ENCODE assay signal across 12 mouse cellular contexts in genomic region chr17:44792218-44792917, GRCm38 (mm10). TPM values are rescaled to one million over a fixed set of nuclear protein-coding genes. Genes with fewer than 3 reads are reported as not detected.
DNase-seq lines count a peak whose midpoint lies in the region; ATAC-seq and TF ChIP-seq lines count a peak whose summit lies in the region.
"Had no signal": no experiment of that assay in that cellular context is flagged by ENCODE, and none has a peak within 500 bp of the region (broad histone marks: within the 10 kb centered on the region; RNA-seq: fewer than 3 reads in every experiment).

No protein-coding gene starts in this region.

- H3K27ac ChIP-seq in liver, postnatal 0 days (ENCODE audit: low read depth), result no peak overlapping the region
- H3K27ac ChIP-seq in liver, embryonic 12.5 days, result no peak overlapping the region
- H3K27ac ChIP-seq: heart, embryonic 15.5 days had no signal

- TF ChIP-seq CTCF in liver, postnatal 0 days (IDR thresholded peaks at IDR 0.05; ENCODE audit: low read depth), result no peak

- H3K4me3 ChIP-seq in liver, postnatal 0 days (ENCODE audit: low read depth, low read length), result no peak overlapping the region
- no peak overlapping the region for H3K4me3 ChIP-seq in liver, embryonic 12.5 days
- H3K4me3 ChIP-seq: heart, embryonic 15.5 days had no signal

- 60% methylated on average over 12 of the region's 12 CpGs for WGBS in liver, postnatal 0 days (ENCODE audit: insufficient replicate concordance)
- 63% methylated on average over 12 of the region's 12 CpGs for WGBS in liver, embryonic 12.5 days (ENCODE audit: insufficient replicate concordance)

- no peaks in the 10 kb centered on the region for H3K36me3 ChIP-seq in liver, postnatal 0 days (replicated peaks; ENCODE audit: insufficient read depth, low read length)
- H3K36me3 ChIP-seq in liver, embryonic 12.5 days, result peaks cover 10% of the 10 kb centered on the region
- H3K36me3 ChIP-seq: heart, embryonic 15.5 days had no signal

- no peak for DNase-seq in frontal cortex, postnatal 25 days (ENCODE audit: low spot score in 2 of 2)
- no peak for DNase-seq in liver, postnatal 0 days
- DNase-seq in left cerebral cortex, adult 18-20 months (ENCODE audit: low spot score in 2 of 2), result peak; percentile 40 to 57
- peak; percentile 47 to 56 for DNase-seq in right cerebral cortex, postnatal 36 days (ENCODE audit: low spot score in 2 of 2)
- DNase-seq in lung, postnatal 25 days (ENCODE audit: low spot score), result no peak
- DNase-seq in neural tube, embryonic 10.5 days (ENCODE audit: extremely low spot score, low spot score), result no peak
- DNase-seq: cerebellum, postnatal 25 days had no signal

- no peaks in the 10 kb centered on the region for H3K4me1 ChIP-seq in liver, postnatal 0 days (ENCODE audit: insufficient read depth)
- H3K4me1 ChIP-seq in liver, embryonic 12.5 days, result no peaks in the 10 kb centered on the region
- H3K4me1 ChIP-seq: heart, embryonic 15.5 days had no signal

- H3K9me3 ChIP-seq in liver, postnatal 0 days (ENCODE audit: low read length), result no peaks in the 10 kb centered on the region
- no peaks in the 10 kb centered on the region for H3K9me3 ChIP-seq in liver, embryonic 12.5 days (replicated peaks)
- H3K9me3 ChIP-seq: heart, embryonic 15.5 days had no signal

- no peak for TF ChIP-seq EP300 in liver, postnatal 0 days (IDR thresholded peaks at IDR 0.05; ENCODE audit: low read depth)

- no peak overlapping the region for H3K9ac ChIP-seq in liver, postnatal 0 days (replicated peaks)
- no peak overlapping the region for H3K9ac ChIP-seq in liver, embryonic 12.5 days
- H3K9ac ChIP-seq: heart, embryonic 15.5 days had no signal

- peak overlapping the region; percentile 27; the same call in 1 of the 2 replicates for H3K4me2 ChIP-seq in liver, postnatal 0 days (ENCODE audit: low read depth, low read length)
- no peak overlapping the region for H3K4me2 ChIP-seq in liver, embryonic 12.5 days
- H3K4me2 ChIP-seq: heart, embryonic 15.5 days had no signal

- H3K27me3 ChIP-seq in liver, postnatal 0 days (ENCODE audit: insufficient read depth, low read length), result no peaks in the 10 kb centered on the region
- no peaks in the 10 kb centered on the region for H3K27me3 ChIP-seq in liver, embryonic 12.5 days (replicated peaks)
- H3K27me3 ChIP-seq: heart, embryonic 15.5 days; Patski had no signal

- ATAC-seq in frontal cortex, adult (ENCODE audit: low TSS enrichment), result peak; percentile 89
- ATAC-seq in liver, postnatal 0 days, result no peak
- ATAC-seq in liver, embryonic 12.5 days, result no peak
- ATAC-seq: inflammation-experienced regulatory T-cells, adult 6 months; Patski had no signal

RNA-seq across cellular contexts. Expression of gene Supt3, which starts 15.4 kb away (rescaled TPM):
- polyA plus RNA-seq in liver, postnatal 0 days (2015; fragmentation: Nextera tagmentation; extraction: Ambion mirVana), result 5.0 and 5.1 TPM in 2 replicates
- polyA plus RNA-seq in liver, embryonic 12.5 days (2016; fragmentation: Nextera tagmentation; extraction: Ambion mirVana), result 10.9 and 11.1 TPM in 2 replicates
- total RNA-seq in left cerebral cortex, adult 18-20 months (2021), result 10 to 100 TPM; 15.4 to 16.1 TPM

RNA-seq across cellular contexts. Expression of gene Runx2, which starts 22.2 kb away (rescaled TPM):
- 0.34 and 0.49 TPM in 2 replicates for polyA plus RNA-seq in liver, postnatal 0 days (2015; fragmentation: Nextera tagmentation; extraction: Ambion mirVana)
- polyA plus RNA-seq in liver, embryonic 12.5 days (2016; fragmentation: Nextera tagmentation; extraction: Ambion mirVana), result 0.63 and 0.74 TPM in 2 replicates
- total RNA-seq in left cerebral cortex, adult 18-20 months (2021), result 10 to 100 TPM in 1 of 2 experiments, 1 to 10 TPM in 1; 9.7 to 10.2 TPM

Comparison
In these comparisons a context has a peak if more than half of its experiments do, and no peak if none do; other contexts are left out.
1. DNase-seq: peak in left cerebral cortex, adult 18-20 months (2 of 2) and right cerebral cortex, postnatal 36 days (2 of 2); none in frontal cortex, postnatal 25 days (0 of 2), liver, postnatal 0 days (single experiment), lung, postnatal 25 days (single experiment) and neural tube, embryonic 10.5 days (single experiment).